ENCODE assay signal across 8 mouse cellular contexts in genomic region chr1:172616537-172617300, GRCm38 (mm10). TPM values are rescaled to one million over a fixed set of nuclear protein-coding genes. Genes with fewer than 3 reads are reported as not detected.
DNase-seq lines count a peak whose midpoint lies in the region; ATAC-seq and TF ChIP-seq lines count a peak whose summit lies in the region.

No protein-coding gene starts in this region.

- no peak for DNase-seq in heart, postnatal 36 days
- DNase-seq in forebrain, embryonic 10.5 days (ENCODE audit: extremely low spot score, low spot score), result no peak
- peak; percentile 28 to 49 for DNase-seq in layer of hippocampus, postnatal 14 days (ENCODE audit: low spot score in 2 of 2)
- no peak for DNase-seq in gastrocnemius, postnatal 25 days

- no peaks in the 10 kb centered on the region for H3K27me3 ChIP-seq in heart, embryonic 11.5 days (ENCODE audit: control insufficient read depth, insufficient read depth, low read length)
- peaks cover 17% of the 10 kb centered on the region for H3K27me3 ChIP-seq in E14TG2a.4 (ENCODE audit: insufficient read depth, low read length)
- H3K27me3 ChIP-seq in forebrain, embryonic 10.5 days (ENCODE audit: poor library complexity, severe bottlenecking), result no peaks in the 10 kb centered on the region
- H3K27me3 ChIP-seq in neural tube, embryonic 15.5 days (replicated peaks), result no peaks in the 10 kb centered on the region; the same call in 1 of the 2 replicates

- no peak overlapping the region for H3K27ac ChIP-seq in heart, embryonic 11.5 days (ENCODE audit: low read depth, low read length)
- peak overlapping the region; percentile 69 for H3K27ac ChIP-seq in forebrain, embryonic 10.5 days
- peak overlapping the region; percentile 74 for H3K27ac ChIP-seq in neural tube, embryonic 15.5 days (replicated peaks)

- no peak overlapping the region for H3K9ac ChIP-seq in heart, embryonic 11.5 days (ENCODE audit: low read depth, low read length)
- peak overlapping the region; percentile 53 for H3K9ac ChIP-seq in neural tube, embryonic 15.5 days (replicated peaks)

- no peaks in the 10 kb centered on the region for H3K36me3 ChIP-seq in heart, embryonic 11.5 days (ENCODE audit: control insufficient read depth, insufficient read depth, low read length)
- H3K36me3 ChIP-seq in E14TG2a.4 (ENCODE audit: insufficient read depth, low read length), result no peaks in the 10 kb centered on the region
- no peaks in the 10 kb centered on the region for H3K36me3 ChIP-seq in forebrain, embryonic 10.5 days (replicated peaks)
- H3K36me3 ChIP-seq in neural tube, embryonic 15.5 days, result no peaks in the 10 kb centered on the region

- 13% methylated on average over 22 of the region's 22 CpGs for WGBS in heart, embryonic 11.5 days (ENCODE audit: insufficient replicate concordance)
- 24% methylated on average over 22 of the region's 22 CpGs for WGBS in forebrain, embryonic 10.5 days
- under 1% methylated on average over 22 of the region's 22 CpGs for WGBS in neural tube, embryonic 15.5 days

- H3K9me3 ChIP-seq in heart, embryonic 11.5 days (replicated peaks; ENCODE audit: control insufficient read depth, low read length), result no peaks in the 10 kb centered on the region
- H3K9me3 ChIP-seq in E14TG2a.4 (ENCODE audit: low read length), result no peaks in the 10 kb centered on the region
- no peaks in the 10 kb centered on the region for H3K9me3 ChIP-seq in forebrain, embryonic 10.5 days
- no peaks in the 10 kb centered on the region for H3K9me3 ChIP-seq in neural tube, embryonic 15.5 days (replicated peaks)

- TF ChIP-seq CTCF in E14TG2a.4 (conservative IDR thresholded peaks at IDR 0.05; ENCODE audit: low read length), result no peak

- peak overlapping the region; percentile 67 for H3K4me2 ChIP-seq in heart, embryonic 11.5 days
- H3K4me2 ChIP-seq in neural tube, embryonic 15.5 days, result peak overlapping the region; percentile 77

- intact Hi-C loops in heart, postnatal 36 days (cut with DNase I), result loop anchor here (5.0 to 10.0 kb wide), 2 partner anchors 204 to 778 kb away; no protein-coding TSS in a partner anchor

- ATAC-seq in heart, embryonic 11.5 days (replicated peaks; ENCODE audit: insufficient number of reproducible peaks, low FRiP score, low TSS enrichment), result no peak
- ATAC-seq in neural tube, embryonic 15.5 days (ENCODE audit: low FRiP score), result peak; percentile 91
- no peak for ATAC-seq in granulocyte monocyte progenitor cell, adult 5-6 weeks (replicated peaks; ENCODE audit: poor library complexity, severe bottlenecking)

- H3K4me1 ChIP-seq in heart, embryonic 11.5 days (ENCODE audit: control insufficient read depth, insufficient read depth, low read length), result peaks cover 3% of the 10 kb centered on the region; the same call in 1 of the 2 replicates
- peaks cover 19% of the 10 kb centered on the region for H3K4me1 ChIP-seq in E14TG2a.4 (replicated peaks; ENCODE audit: low read depth, low read length)
- H3K4me1 ChIP-seq in forebrain, embryonic 10.5 days, result peaks cover 23% of the 10 kb centered on the region
- peaks cover 25% of the 10 kb centered on the region for H3K4me1 ChIP-seq in neural tube, embryonic 15.5 days

- peak overlapping the region; percentile 25 for H3K4me3 ChIP-seq in heart, embryonic 11.5 days (ENCODE audit: low read depth, low read length)
- H3K4me3 ChIP-seq in E14TG2a.4 (replicated peaks; ENCODE audit: low read length), result 0 out of 2 replicates have a peak overlapping the region, but pooled peaks have one; percentile 10
- peak overlapping the region; percentile 48 for H3K4me3 ChIP-seq in forebrain, embryonic 10.5 days
- H3K4me3 ChIP-seq in neural tube, embryonic 15.5 days (replicated peaks), result peak overlapping the region; percentile 46

RNA-seq across cellular contexts. Expression of gene Fcrl6, which starts 14.4 kb away (rescaled TPM):
- polyA plus RNA-seq in heart, embryonic 11.5 days (2014; fragmentation: Nextera tagmentation; extraction: Ambion mirVana), result not detected in 2 replicates
- total RNA-seq in heart, postnatal 36 days (2021), result not detected
- polyA plus RNA-seq in forebrain, embryonic 10.5 days (2016; fragmentation: Nextera tagmentation; extraction: Ambion mirVana), result 0.32 TPM in 1 of 2 replicates, not detected in the other
- not detected for total RNA-seq in layer of hippocampus, postnatal 14 days (2021)
- polyA plus RNA-seq in neural tube, embryonic 15.5 days (2015; fragmentation: Nextera tagmentation; extraction: Ambion mirVana), result 0.22 and 0.27 TPM in 2 replicates
- not detected for total RNA-seq in gastrocnemius, postnatal 25 days (2021)
- not detected in 2 replicates for total RNA-seq in granulocyte monocyte progenitor cell, adult 5-6 weeks (2014; fragmentation: Nextera tagmentation)
- total RNA-seq in granulocyte monocyte progenitor cell, adult 5-6 weeks (2017), result not detected in 2 replicates

RNA-seq across cellular contexts. Expression of gene Dusp23, which starts 16.0 kb away (rescaled TPM):
- polyA plus RNA-seq in heart, embryonic 11.5 days (2014; fragmentation: Nextera tagmentation; extraction: Ambion mirVana), result 11.8 and 14.5 TPM in 2 replicates
- total RNA-seq in heart, postnatal 36 days (2021), result 10 to 100 TPM; 12.7 to 13.3 TPM
- 8.3 and 8.8 TPM in 2 replicates for polyA plus RNA-seq in forebrain, embryonic 10.5 days (2016; fragmentation: Nextera tagmentation; extraction: Ambion mirVana)
- total RNA-seq in layer of hippocampus, postnatal 14 days (2021), result 1 to 10 TPM; 5.2 to 7.0 TPM
- 15.3 and 15.5 TPM in 2 replicates for polyA plus RNA-seq in neural tube, embryonic 15.5 days (2015; fragmentation: Nextera tagmentation; extraction: Ambion mirVana)
- 10 to 100 TPM; 25.2 to 30.2 TPM for total RNA-seq in gastrocnemius, postnatal 25 days (2021)
- 18.2 and 22.6 TPM in 2 replicates for total RNA-seq in granulocyte monocyte progenitor cell, adult 5-6 weeks (2014; fragmentation: Nextera tagmentation)
- total RNA-seq in granulocyte monocyte progenitor cell, adult 5-6 weeks (2017), result 2.6 and 2.9 TPM in 2 replicates

RNA-seq across cellular contexts. Expression of gene Slamf8, which starts 26.4 kb away (rescaled TPM):
- polyA plus RNA-seq in heart, embryonic 11.5 days (2014; fragmentation: Nextera tagmentation; extraction: Ambion mirVana), result not detected in 2 replicates
- total RNA-seq in heart, postnatal 36 days (2021), result under 1 TPM; 0.22 to 0.42 TPM
- polyA plus RNA-seq in forebrain, embryonic 10.5 days (2016; fragmentation: Nextera tagmentation; extraction: Ambion mirVana), result not detected in 2 replicates
- not detected for total RNA-seq in layer of hippocampus, postnatal 14 days (2021)
- polyA plus RNA-seq in neural tube, embryonic 15.5 days (2015; fragmentation: Nextera tagmentation; extraction: Ambion mirVana), result 0.33 TPM in 1 of 2 replicates, not detected in the other
- under 1 TPM in 1 of 2 experiments, not detected in 1; 0.21 TPM for total RNA-seq in gastrocnemius, postnatal 25 days (2021)
- total RNA-seq in granulocyte monocyte progenitor cell, adult 5-6 weeks (2014; fragmentation: Nextera tagmentation), result 1.4 TPM in 1 of 2 replicates, not detected in the other
- total RNA-seq in granulocyte monocyte progenitor cell, adult 5-6 weeks (2017), result not detected in 2 replicates

Comparison
In these comparisons a context has a peak if more than half of its experiments do, and no peak if none do; other contexts are left out.
1. DNase-seq: peak in layer of hippocampus, postnatal 14 days (2 of 2); none in heart, postnatal 36 days (0 of 2), forebrain, embryonic 10.5 days (single experiment) and gastrocnemius, postnatal 25 days (single experiment).
2. Peak in every context shown above with its lines, with median percentiles within 50 percentile points of each other: H3K4me3 ChIP-seq.